Mouse (Mus musculus): ENCODE measurements at regions not wholly inside any gene's neighbourhood (a gene's known extent, or its start where the extent isn't known, plus 50 kb on each side); places are given as distances from the start of the nearest gene placed in this dataset.

DNA sequence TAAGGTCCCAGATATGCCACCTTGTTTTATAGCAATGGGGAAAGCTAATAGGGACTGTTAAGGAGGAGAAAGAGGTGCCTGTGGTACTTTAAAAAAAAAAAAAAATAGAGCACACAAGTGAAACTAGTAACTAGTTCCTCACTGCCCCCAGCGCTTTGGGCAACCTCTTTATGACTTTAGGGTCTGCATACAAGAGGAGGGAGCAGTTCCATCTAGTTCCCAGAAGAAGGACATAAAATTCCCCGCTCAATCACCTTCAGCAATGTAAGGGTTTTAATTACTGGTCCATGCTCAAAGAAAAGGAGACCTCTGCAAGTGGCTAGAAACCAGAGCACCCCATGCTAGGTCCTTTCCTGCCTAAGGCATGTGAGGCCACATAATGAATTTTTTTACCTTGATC, 95.8 kb upstream of the Tsc22d2 start:
- no peak for TF ChIP-seq POLR2A (IDR thresholded peaks at IDR 0.05; ENCODE audit: low read depth, low read length)
- TF ChIP-seq CTCF (IDR thresholded peaks at IDR 0.05; ENCODE audit: extremely low read depth, insufficient read length, insufficient replicate concordance, low read depth, low read length), result no peak

Data from small intestine, adult 2 months (tissue).